Comparison of ENCODE assay signal across 7 mouse cellular contexts in the genomic region with DNA sequence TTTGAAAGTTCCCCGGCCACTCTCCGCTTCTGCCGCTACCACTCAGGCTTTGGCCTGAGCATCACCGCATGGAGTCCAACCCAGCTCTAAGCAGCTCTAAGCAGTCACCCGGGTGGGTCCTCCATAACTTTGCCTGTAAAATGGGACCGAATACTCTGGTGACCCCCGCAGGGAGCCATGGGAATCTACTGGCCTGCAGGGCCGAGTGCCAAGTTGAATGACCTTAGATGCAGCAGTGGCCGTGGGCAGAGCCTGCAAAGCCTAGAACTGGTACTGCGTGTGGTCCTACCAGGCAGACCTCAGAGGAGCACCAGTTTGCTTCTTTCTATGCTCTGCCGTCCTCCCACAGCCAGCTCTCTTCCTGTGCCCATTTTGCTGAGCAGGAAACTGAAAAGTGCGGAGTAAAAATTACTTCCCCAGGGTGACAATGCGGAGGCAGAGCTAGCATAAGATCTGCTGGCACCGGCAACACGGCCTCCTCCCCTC. TPM values are rescaled to one million over a fixed set of nuclear protein-coding genes. Genes with fewer than 3 reads are reported as not detected.
A peak's percentile ranks its signal among the peaks of the same experiment; 100 is the strongest.
DNase-seq lines count a peak whose midpoint lies in the region; ATAC-seq and TF ChIP-seq lines count a peak whose summit lies in the region.

No protein-coding gene starts in this region.

- H3K4me3 ChIP-seq in ES-Bruce4 (ENCODE audit: low read depth, low read length), result peak overlapping the region; percentile 78
- H3K4me3 ChIP-seq in heart, embryonic 15.5 days, result peak overlapping the region; percentile 73
- peak overlapping the region; percentile 69 for H3K4me3 ChIP-seq in midbrain, embryonic 10.5 days

- TF ChIP-seq POLR2A in ES-Bruce4 (IDR thresholded peaks at IDR 0.05; ENCODE audit: insufficient read depth, low read length), result no peak

- no peak overlapping the region for H3K27ac ChIP-seq in ES-Bruce4 (ENCODE audit: insufficient read depth, low read length)
- H3K27ac ChIP-seq in heart, embryonic 15.5 days, result peak overlapping the region; percentile 62; the same call in 1 of the 2 replicates
- H3K27ac ChIP-seq in midbrain, embryonic 10.5 days (replicated peaks), result peak overlapping the region; percentile 74; the same call in 1 of the 2 replicates

- H3K36me3 ChIP-seq in ES-Bruce4 (ENCODE audit: control insufficient read depth, insufficient read depth, low read length, poor library complexity, severe bottlenecking), result no peaks in the 10 kb centered on the region
- no peaks in the 10 kb centered on the region for H3K36me3 ChIP-seq in heart, embryonic 15.5 days
- H3K36me3 ChIP-seq in midbrain, embryonic 10.5 days, result no peaks in the 10 kb centered on the region

- peak overlapping the region; percentile 53; the same call in 1 of the 2 replicates for H3K9ac ChIP-seq in ES-Bruce4 (ENCODE audit: low read depth, poor library complexity, severe bottlenecking)
- H3K9ac ChIP-seq in heart, embryonic 15.5 days, result peak overlapping the region; percentile 64

- peaks cover 2% of the 10 kb centered on the region for H3K4me1 ChIP-seq in ES-Bruce4 (ENCODE audit: control insufficient read depth, insufficient read depth, low read length)
- peaks cover 20% of the 10 kb centered on the region for H3K4me1 ChIP-seq in heart, embryonic 15.5 days (replicated peaks)
- peaks cover 24% of the 10 kb centered on the region for H3K4me1 ChIP-seq in midbrain, embryonic 10.5 days

- no peak for ATAC-seq in heart, embryonic 15.5 days (replicated peaks; ENCODE audit: insufficient number of reproducible peaks, insufficient read depth, low FRiP score, low read depth)

- TF ChIP-seq EP300 in ES-Bruce4 (IDR thresholded peaks at IDR 0.05; ENCODE audit: insufficient read depth, low read depth, low read length), result no peak

- H3K27me3 ChIP-seq in ES-Bruce4 (ENCODE audit: control insufficient read depth, insufficient read depth, low read length, poor library complexity, severe bottlenecking), result peaks cover 6% of the 10 kb centered on the region; the same call in 1 of the 2 replicates
- H3K27me3 ChIP-seq in heart, embryonic 15.5 days, result no peaks in the 10 kb centered on the region
- peaks cover 54% of the 10 kb centered on the region for H3K27me3 ChIP-seq in midbrain, embryonic 10.5 days (ENCODE audit: low read depth, poor library complexity, severe bottlenecking)

- peak overlapping the region; percentile 100 for H3K4me2 ChIP-seq in heart, embryonic 15.5 days

- DNase-seq in CD4-positive helper T cell, adult 2 months (ENCODE audit: low read depth, low spot score), result peak; percentile 65
- DNase-seq in cerebellum, postnatal 36 days, result peak; percentile 19 to 27
- peak; percentile 60 for DNase-seq in kidney, postnatal 14 days
- no peak for DNase-seq in midbrain, embryonic 10.5 days (ENCODE audit: low spot score)
- peak; percentile 46 for DNase-seq in thymus, postnatal 0 days (ENCODE audit: low spot score)

- WGBS in heart, embryonic 15.5 days, result 7% methylated on average over 15 of the region's 15 CpGs
- 2% methylated on average over 15 of the region's 15 CpGs for WGBS in midbrain, embryonic 10.5 days

- no peak for TF ChIP-seq CTCF in ES-Bruce4 (IDR thresholded peaks at IDR 0.05; ENCODE audit: low read depth, low read length)

- H3K9me3 ChIP-seq in ES-Bruce4 (replicated peaks; ENCODE audit: control insufficient read depth, insufficient read depth, low read length, poor library complexity, severe bottlenecking), result no peaks in the 10 kb centered on the region
- no peaks in the 10 kb centered on the region for H3K9me3 ChIP-seq in heart, embryonic 15.5 days (replicated peaks)
- no peaks in the 10 kb centered on the region for H3K9me3 ChIP-seq in midbrain, embryonic 10.5 days (replicated peaks)

RNA-seq across cellular contexts. Expression of a gene that starts 0.9 kb away (rescaled TPM):
- polyA plus RNA-seq in ES-Bruce4 (2011; ENCODE audit: insufficient read depth, insufficient read length, low read depth, missing spikeins), result 73.8 and 74.9 TPM in 2 replicates
- polyA plus RNA-seq in heart, embryonic 15.5 days (2015; fragmentation: Nextera tagmentation; extraction: Ambion mirVana), result 9.8 and 14.6 TPM in 2 replicates
- 13.3 TPM in 2 replicates for polyA plus RNA-seq in midbrain, embryonic 10.5 days (2016; fragmentation: Nextera tagmentation; extraction: Ambion mirVana)
- polyA plus RNA-seq in thymus, postnatal 0 days (2015; fragmentation: Nextera tagmentation; extraction: Ambion mirVana), result 14.0 and 15.0 TPM in 2 replicates

RNA-seq across cellular contexts. Expression of a gene that starts 50.9 kb away (rescaled TPM):
- 244 and 258 TPM in 2 replicates for polyA plus RNA-seq in ES-Bruce4 (2011; ENCODE audit: insufficient read depth, insufficient read length, low read depth, missing spikeins)
- polyA plus RNA-seq in heart, embryonic 15.5 days (2015; fragmentation: Nextera tagmentation; extraction: Ambion mirVana), result 79.8 and 87.7 TPM in 2 replicates
- polyA plus RNA-seq in midbrain, embryonic 10.5 days (2016; fragmentation: Nextera tagmentation; extraction: Ambion mirVana), result 192 and 197 TPM in 2 replicates
- 188 and 189 TPM in 2 replicates for polyA plus RNA-seq in thymus, postnatal 0 days (2015; fragmentation: Nextera tagmentation; extraction: Ambion mirVana)
